Mouse (Mus musculus): ENCODE measurements at regions not wholly inside any gene's neighbourhood (a gene's known extent, or its start where the extent isn't known, plus 50 kb on each side); places are given as distances from the start of the nearest gene placed in this dataset. TPM values are rescaled to one million over a fixed set of nuclear protein-coding genes. Genes with fewer than 3 reads are reported as not detected.

GRCm38 (mm10) chr10:60892730-60893129, 61.3 kb upstream of the Unc5b start:
- DNase-seq (ENCODE audit: low spot score in 2 of 2) = no peak

GRCm38 (mm10) chr10:60891476-60892170, 60.2 kb upstream of the Unc5b start:
- no peak for DNase-seq (ENCODE audit: low spot score in 2 of 2)

GRCm38 (mm10) chr10:60889792-60890191, 58.4 kb upstream of the Unc5b start:
- DNase-seq (ENCODE audit: low spot score in 2 of 2) = no peak

- no peak for DNase-seq (ENCODE audit: low spot score in 2 of 2)
These were observed 57.2 kb upstream of the Unc5b start for GRCm38 (mm10) chr10:60888541-60888940.

- no peak for DNase-seq (ENCODE audit: low spot score in 2 of 2)
These were observed 54.2 kb upstream of the Unc5b start for GRCm38 (mm10) chr10:60885348-60886275.

- DNase-seq (ENCODE audit: low spot score in 2 of 2) = no peak
These were observed 53.4 kb upstream of the Unc5b start for GRCm38 (mm10) chr10:60884806-60885205.

Small RNA genes lying in the stretch of these regions (microRNA-seq; reads per million reads assigned to microRNA genes)
- gene Mir466j (not detected), gene Mir6408 (not detected)
